In the genomic region with DNA sequence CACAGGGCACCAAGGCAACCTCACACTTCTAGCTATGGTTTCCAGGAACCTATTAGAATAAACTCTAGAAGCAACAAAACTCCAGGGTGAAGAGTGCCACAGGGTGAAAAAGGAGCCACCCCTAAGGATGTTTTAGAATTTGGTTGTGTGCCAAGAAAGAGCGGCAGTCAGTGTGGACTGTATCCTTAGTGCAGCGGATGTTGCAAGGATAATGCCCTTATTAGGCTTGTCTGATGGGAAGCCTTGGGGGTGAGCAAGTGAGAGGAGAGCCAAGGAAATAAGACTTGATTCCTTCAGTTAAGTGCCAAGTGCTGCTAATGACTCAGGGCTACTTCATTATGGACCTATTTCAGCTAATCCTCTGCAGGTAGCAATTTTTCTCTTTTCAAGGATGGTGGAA, we compare ENCODE assay signal across 26 mouse cellular contexts.
"Had no signal": no experiment of that assay in that cellular context is flagged by ENCODE, and none has a peak within 500 bp of the region (broad histone marks: within the 10 kb centered on the region; RNA-seq: fewer than 3 reads in every experiment).

No protein-coding gene starts in this region.

- H3K9ac ChIP-seq: heart, embryonic 12.5 days; hindbrain, embryonic 12.5 days; hindbrain, embryonic 14.5 days; intestine, embryonic 15.5 days; limb, embryonic 12.5 days had no signal

- H3K36me3 ChIP-seq: heart, embryonic 10.5 days; heart, embryonic 12.5 days; hindbrain, embryonic 10.5 days; hindbrain, embryonic 12.5 days; intestine, embryonic 15.5 days; limb, embryonic 10.5 days; limb, embryonic 12.5 days had no signal

- H3K4me3 ChIP-seq: gastrocnemius, adult 2 months; heart, embryonic 10.5 days; heart, embryonic 12.5 days; hindbrain, embryonic 10.5 days; hindbrain, embryonic 12.5 days; intestine, embryonic 15.5 days; layer of hippocampus, adult 2 months; left cerebral cortex, adult 2 months; limb, embryonic 10.5 days; limb, embryonic 12.5 days had no signal

- H3K9me3 ChIP-seq: heart, embryonic 10.5 days; heart, embryonic 12.5 days; hindbrain, embryonic 10.5 days; hindbrain, embryonic 12.5 days; intestine, embryonic 15.5 days; limb, embryonic 10.5 days; limb, embryonic 12.5 days had no signal

- H3K4me2 ChIP-seq: heart, embryonic 12.5 days; hindbrain, embryonic 12.5 days; hindbrain, embryonic 14.5 days; intestine, embryonic 15.5 days; limb, embryonic 12.5 days; liver, embryonic 11.5 days had no signal

- ATAC-seq: hindbrain, embryonic 16.5 days; inflammation-experienced regulatory T-cells, adult 6 months; intestine, embryonic 15.5 days; intestine, postnatal 0 days had no signal

- H3K27me3 ChIP-seq: heart, embryonic 12.5 days; hindbrain, embryonic 12.5 days; intestine, embryonic 15.5 days; limb, embryonic 12.5 days had no signal

- H3K4me1 ChIP-seq: heart, embryonic 10.5 days; heart, embryonic 12.5 days; hindbrain, embryonic 10.5 days; hindbrain, embryonic 12.5 days; intestine, embryonic 15.5 days; limb, embryonic 10.5 days; limb, embryonic 12.5 days had no signal

- H3K27ac ChIP-seq: gastrocnemius, adult 2 months; heart, embryonic 10.5 days; hindbrain, embryonic 10.5 days; hindbrain, embryonic 12.5 days; hindbrain, embryonic 14.5 days; intestine, embryonic 15.5 days; layer of hippocampus, adult 2 months; left cerebral cortex, adult 2 months; limb, embryonic 10.5 days; limb, embryonic 12.5 days had no signal

- DNase-seq: gastrocnemius, adult 2 months; gastrocnemius, postnatal 10 days; gastrocnemius, postnatal 25 days; heart, adult 18-20 months; heart, postnatal 10 days; heart, postnatal 4 days; kidney, adult 18-20 months; kidney, adult 9 months; kidney, postnatal 10 days; kidney, postnatal 25 days; kidney, postnatal 4 days; liver had no signal
